Mouse (Mus musculus) embryonic facial prominence, embryonic 13.5 days (tissue): ENCODE results near the gene Ccnd3. TPM values are rescaled to one million over a fixed set of nuclear protein-coding genes. Genes with fewer than 3 reads are reported as not detected.
A peak's percentile ranks its signal among the peaks of the same experiment; 100 is the strongest.

Source experiments
- ATAC-seq: fragments of 200-750 bp; cut with Nextera tagmentation; 2 replicates; pipeline ENCODE4 v1.8.0; 2017; ENCODE audit warnings: low read depth; ENCODE audit not compliant: insufficient number of reproducible peaks, insufficient read depth, low FRiP score, low TSS enrichment
- H3K27ac ChIP-seq: fragments of 300-500 bp; sonication (generic); 2 replicates; pipeline ENCODE4 v1.5.1; 2015; ENCODE audit warnings: moderate library complexity, mild to moderate bottlenecking, inconsistent platforms
- H3K27me3 ChIP-seq: fragments of 300-500 bp; sonication (generic); 2 replicates; pipeline ENCODE4 v1.6.1; 2015; ENCODE audit warnings: mild to moderate bottlenecking, inconsistent platforms
- H3K36me3 ChIP-seq: fragments of 300-500 bp; sonication (generic); 2 replicates; pipeline ENCODE4 v1.6.1; 2015; ENCODE audit warnings: mild to moderate bottlenecking, inconsistent platforms
- H3K4me1 ChIP-seq: fragments of 300-500 bp; sonication (generic); 2 replicates; pipeline ENCODE4 v1.6.1; 2015; ENCODE audit warnings: inconsistent platforms
- H3K4me2 ChIP-seq: fragments of 300-500 bp; sonication (generic); 2 replicates; pipeline ENCODE4 v1.6.1; 2015; ENCODE audit warnings: moderate library complexity, mild to moderate bottlenecking, inconsistent platforms
- H3K4me3 ChIP-seq: fragments of 300-500 bp; sonication (generic); 2 replicates; pipeline ENCODE4 v1.5.1; 2015; ENCODE audit warnings: mild to moderate bottlenecking, inconsistent platforms
- H3K9ac ChIP-seq: fragments of 300-500 bp; sonication (generic); 2 replicates; pipeline ENCODE4 v1.6.1; 2015; ENCODE audit warnings: mild to moderate bottlenecking, inconsistent platforms
- H3K9me3 ChIP-seq: fragments of 300-500 bp; sonication (generic); 2 replicates; pipeline ENCODE4 v1.6.1; 2016; ENCODE audit warnings: inconsistent platforms
- WGBS: fragments of 180-500 bp; shearing (Covaris S2); methylation state at CpG from one replicate; pipeline ENCODE4 v1.1.7; 2015; ENCODE audit warnings: mixed read lengths; 5-methylcytosine and 5-hydroxymethylcytosine counted together
- polyA plus RNA-seq: library from polyadenylated mRNA; unstranded; fragments of >200 nt; fragmentation: Nextera tagmentation; extraction: Ambion mirVana; gene quantifications from 2 replicates; pipeline ENCODE4 v1.2.1, GENCODE M21; 2015

The Ccnd3 gene
- 359 and 377 TPM in 2 replicates for polyA plus RNA-seq

GRCm38 (mm10) chr17:47504941-47505346 lies at the start of gene Ccnd3:
Gene Ccnd3, plus strand, starts transcription at chr17:47505051.
- peak within 1 kb of the TSS; percentile 45 for H3K4me3 ChIP-seq
- H3K4me1 ChIP-seq: peaks cover 48% of the 10 kb centered on the region
- peaks cover 10% of the 10 kb centered on the region for H3K36me3 ChIP-seq
- 3% methylated on average over 22 of the region's 22 CpGs for WGBS
- H3K27ac ChIP-seq: peak within 1 kb of the TSS; percentile 33; the same call in 1 of the 2 replicates
- H3K27me3 ChIP-seq: no peaks in the 10 kb centered on the region
- no peak for ATAC-seq
- H3K4me2 ChIP-seq: peak within 1 kb of the TSS; percentile 72
- H3K9me3 ChIP-seq: no peaks in the 10 kb centered on the region
- H3K9ac ChIP-seq: peak within 1 kb of the TSS; percentile 75

- no peaks in the 10 kb centered on the region for H3K27me3 ChIP-seq
- H3K27ac ChIP-seq: no peak overlapping the region
- no peak overlapping the region for H3K4me3 ChIP-seq
- peaks cover 14% of the 10 kb centered on the region for H3K4me1 ChIP-seq
- H3K9ac ChIP-seq: no peak overlapping the region
- H3K9me3 ChIP-seq: no peaks in the 10 kb centered on the region
- no peak overlapping the region for H3K4me2 ChIP-seq
- no peak for ATAC-seq
- 80% methylated on average over 13 of the region's 13 CpGs for WGBS
- no peaks in the 10 kb centered on the region for H3K36me3 ChIP-seq
Measured at GRCm38 (mm10) chr17:47458310-47458709, 46.5 kb upstream of the Ccnd3 start.

GRCm38 (mm10) chr17:47458936-47459335 lies 45.9 kb upstream of the Ccnd3 start:
- Histone ChIP-seq H3K27ac (no peak overlapping the region), H3K4me2 (no peak overlapping the region), H3K4me3 (no peak overlapping the region), H3K9me3 (no peaks in the 10 kb centered on the region), H3K27me3 (no peaks in the 10 kb centered on the region), H3K36me3 (no peaks in the 10 kb centered on the region), H3K9ac (no peak overlapping the region), H3K4me1 (peaks cover 14% of the 10 kb centered on the region)
- WGBS: 88% methylated on average over 2 of the region's 2 CpGs
- no peak for ATAC-seq

- Histone ChIP-seq H3K27me3 (no peaks in the 10 kb centered on the region), H3K4me3 (no peak overlapping the region), H3K9ac (no peak overlapping the region), H3K4me1 (peaks cover 9% of the 10 kb centered on the region), H3K4me2 (no peak overlapping the region), H3K36me3 (no peaks in the 10 kb centered on the region), H3K9me3 (no peaks in the 10 kb centered on the region), H3K27ac (no peak overlapping the region)
- ATAC-seq: no peak
- 74% methylated on average over 3 of the region's 3 CpGs for WGBS
Measured at GRCm38 (mm10) chr17:47459341-47459919, 45.4 kb upstream of the Ccnd3 start.

DNA sequence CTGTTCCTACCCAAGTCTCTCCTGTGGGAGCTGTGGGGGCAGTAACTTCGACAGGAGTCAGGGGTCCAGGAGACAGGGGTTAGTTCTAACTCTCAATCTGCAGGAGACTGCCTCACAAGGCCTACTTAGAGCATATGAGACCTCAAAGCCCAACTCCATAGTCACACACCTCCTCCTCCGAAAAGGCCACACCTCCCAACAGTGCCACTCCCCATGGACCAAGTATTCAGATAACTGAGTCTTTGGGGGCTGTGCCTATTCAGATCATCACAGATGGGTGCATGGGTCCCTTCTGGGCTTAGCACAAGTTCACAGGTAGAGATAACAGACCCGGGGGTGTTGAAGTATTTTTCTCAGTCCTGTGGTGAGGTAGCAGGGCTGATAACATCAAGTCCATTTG lies 43.2 kb upstream of the Ccnd3 start:
- ATAC-seq: no peak
- Histone ChIP-seq H3K4me1 (peaks cover 20% of the 10 kb centered on the region), H3K4me2 (no peak overlapping the region), H3K36me3 (no peaks in the 10 kb centered on the region), H3K4me3 (no peak overlapping the region), H3K9ac (no peak overlapping the region), H3K9me3 (no peaks in the 10 kb centered on the region), H3K27me3 (peaks cover 1% of the 10 kb centered on the region), H3K27ac (no peak overlapping the region)
- 79% methylated on average over 3 of the region's 3 CpGs for WGBS

GRCm38 (mm10) chr17:47462209-47462608 lies 42.6 kb upstream of the Ccnd3 start:
- H3K27me3 ChIP-seq: peaks cover 6% of the 10 kb centered on the region
- H3K9ac ChIP-seq: no peak overlapping the region
- no peaks in the 10 kb centered on the region for H3K9me3 ChIP-seq
- H3K4me3 ChIP-seq: no peak overlapping the region
- peaks cover 20% of the 10 kb centered on the region for H3K4me1 ChIP-seq
- 80% methylated on average over 7 of the region's 7 CpGs for WGBS
- no peak overlapping the region for H3K27ac ChIP-seq
- no peak overlapping the region for H3K4me2 ChIP-seq
- no peaks in the 10 kb centered on the region for H3K36me3 ChIP-seq
- ATAC-seq: no peak

GRCm38 (mm10) chr17:47462728-47463388 lies 42.0 kb upstream of the Ccnd3 start:
- H3K9me3 ChIP-seq: no peaks in the 10 kb centered on the region
- H3K4me2 ChIP-seq: no peak overlapping the region
- H3K27me3 ChIP-seq: peaks cover 13% of the 10 kb centered on the region
- no peaks in the 10 kb centered on the region for H3K36me3 ChIP-seq
- no peak for ATAC-seq
- no peak overlapping the region for H3K27ac ChIP-seq
- no peak overlapping the region for H3K4me3 ChIP-seq
- no peak overlapping the region for H3K9ac ChIP-seq
- WGBS: 50% methylated on average over 9 of the region's 9 CpGs
- peaks cover 21% of the 10 kb centered on the region for H3K4me1 ChIP-seq

DNA sequence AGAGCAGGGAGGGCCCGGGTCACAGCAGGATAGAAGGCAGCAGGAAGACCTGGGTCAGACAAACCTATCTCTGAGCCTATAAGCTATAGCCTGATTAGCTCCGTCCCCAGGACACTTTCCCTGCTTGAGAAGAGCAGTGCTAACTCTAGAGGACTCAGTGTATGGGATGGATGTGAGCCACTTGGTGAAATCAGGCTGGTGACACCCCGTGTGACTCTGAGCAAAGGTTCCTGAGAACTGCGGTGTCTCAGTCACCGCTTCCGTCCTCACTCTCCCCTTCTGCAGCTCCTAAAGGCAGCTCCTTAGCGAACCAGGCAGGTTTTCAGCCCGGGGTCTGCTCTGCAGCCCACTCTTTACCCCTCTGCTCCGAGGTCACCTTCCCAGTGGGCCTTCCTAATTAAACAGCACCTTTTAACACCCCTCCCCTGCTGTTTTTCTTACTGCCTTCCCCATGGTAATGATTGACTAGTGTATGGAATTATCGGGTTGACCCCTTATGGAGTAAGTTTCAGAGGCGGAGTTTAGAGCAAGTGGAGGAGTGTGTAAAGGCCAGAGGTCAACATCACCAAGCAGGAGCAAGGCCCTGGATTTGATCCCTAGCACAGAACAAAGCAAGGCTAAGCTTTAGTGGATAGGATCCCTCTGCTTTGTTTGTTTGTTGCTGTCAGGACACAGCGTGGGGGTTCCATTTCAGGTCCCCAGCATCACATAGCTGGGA lies 40.4 kb upstream of the Ccnd3 start:
- Histone ChIP-seq H3K9ac (no peak overlapping the region), H3K36me3 (no peaks in the 10 kb centered on the region), H3K27me3 (peaks cover 28% of the 10 kb centered on the region), H3K27ac (no peak overlapping the region), H3K4me1 (peaks cover 32% of the 10 kb centered on the region), H3K4me2 (no peak overlapping the region), H3K9me3 (no peaks in the 10 kb centered on the region), H3K4me3 (no peak overlapping the region)
- no peak for ATAC-seq
- WGBS: 57% methylated on average over 12 of the region's 12 CpGs

DNA sequence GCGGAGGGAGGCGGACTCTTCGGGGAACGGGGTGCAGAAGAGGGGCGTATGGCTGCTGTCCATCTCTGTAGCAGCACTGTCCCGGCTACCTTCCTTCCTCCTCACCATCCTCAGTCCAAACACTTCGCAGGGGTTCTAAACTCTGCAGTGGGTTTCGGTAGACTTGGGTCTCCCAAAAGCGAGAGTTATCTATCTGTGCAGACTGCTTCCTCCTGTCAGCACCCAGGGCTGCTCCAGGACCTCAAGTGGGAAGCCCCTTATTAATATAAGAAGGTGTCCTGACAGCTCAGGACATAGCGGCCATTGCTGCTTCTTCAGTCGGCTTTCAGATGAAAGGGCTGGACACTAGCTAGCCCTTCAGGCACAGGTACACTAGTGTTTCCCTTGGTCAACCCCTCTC lies 39.8 kb upstream of the Ccnd3 start:
- H3K27ac ChIP-seq: no peak overlapping the region
- H3K4me3 ChIP-seq: no peak overlapping the region
- ATAC-seq: no peak
- peaks cover 33% of the 10 kb centered on the region for H3K27me3 ChIP-seq
- no peaks in the 10 kb centered on the region for H3K36me3 ChIP-seq
- H3K4me1 ChIP-seq: peaks cover 32% of the 10 kb centered on the region
- no peak overlapping the region for H3K4me2 ChIP-seq
- H3K9ac ChIP-seq: 0 out of 2 replicates have a peak overlapping the region, but pooled peaks have one; percentile 16
- H3K9me3 ChIP-seq: no peaks in the 10 kb centered on the region
- 80% methylated on average over 11 of the region's 11 CpGs for WGBS

- WGBS: 22% methylated on average over 9 of the region's 9 CpGs
- 0 out of 2 replicates have a peak overlapping the region, but pooled peaks have one; percentile 3 for H3K4me3 ChIP-seq
Measured at GRCm38 (mm10) chr17:47466284-47466683, 38.6 kb upstream of the Ccnd3 start.

DNA sequence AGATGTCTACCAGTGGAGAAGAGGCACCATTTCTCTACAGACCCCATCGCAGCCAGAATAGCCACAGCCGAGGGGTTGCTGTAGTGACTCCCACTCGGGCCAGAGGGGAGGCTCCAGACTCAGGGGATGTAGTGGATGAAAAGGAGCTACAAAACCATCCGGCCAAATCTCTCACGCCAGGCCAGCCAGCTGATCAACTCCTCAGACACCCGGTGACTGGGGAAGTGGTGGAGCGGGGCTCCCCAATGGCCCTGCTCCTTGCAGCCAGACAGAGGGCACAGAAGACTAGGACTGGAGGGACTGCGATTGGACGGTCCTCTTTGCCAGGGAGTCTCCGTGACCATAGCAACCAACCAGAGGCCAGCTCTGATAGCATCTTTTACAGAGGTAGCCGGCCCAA lies 37.2 kb upstream of the Ccnd3 start:
- H3K4me2 ChIP-seq: peak overlapping the region; percentile 48; the same call in 1 of the 2 replicates
- H3K27me3 ChIP-seq: peaks cover 33% of the 10 kb centered on the region
- peaks cover 44% of the 10 kb centered on the region for H3K4me1 ChIP-seq
- WGBS: 65% methylated on average over 11 of the region's 11 CpGs
- H3K9me3 ChIP-seq: no peaks in the 10 kb centered on the region
- no peak for ATAC-seq
- no peak overlapping the region for H3K27ac ChIP-seq
- no peak overlapping the region for H3K4me3 ChIP-seq
- no peaks in the 10 kb centered on the region for H3K36me3 ChIP-seq
- no peak overlapping the region for H3K9ac ChIP-seq

More at GRCm38 (mm10) chr17:47466284-47466683, 38.6 kb upstream of the Ccnd3 start:
- no peaks in the 10 kb centered on the region for H3K36me3 ChIP-seq
- peak overlapping the region; percentile 46 for H3K9ac ChIP-seq
- no peak overlapping the region for H3K27ac ChIP-seq
- peak overlapping the region; percentile 41 for H3K4me2 ChIP-seq
- H3K27me3 ChIP-seq: peaks cover 33% of the 10 kb centered on the region
- no peaks in the 10 kb centered on the region for H3K9me3 ChIP-seq
- no peak for ATAC-seq
- H3K4me1 ChIP-seq: peaks cover 44% of the 10 kb centered on the region
